Mouse (Mus musculus) adipocyte (in vitro differentiated cells): ENCODE measurements around the gene Adtrp.
A peak's percentile ranks its signal among the peaks of the same experiment; 100 is the strongest.

ENCODE experiments used
- DNase-seq: peaks from one replicate; pipeline ENCODE4 v3.0.0-alpha.2; 2016; ENCODE audit warnings: low spot score

Adtrp gene

GRCm38 (mm10) chr13:41847516-41848126 is at the start of gene Adtrp:
Gene Adtrp (minus strand): TSS chr13:41847684.
- DNase-seq: no peak

- DNase-seq: no peak
Observed at GRCm38 (mm10) chr13:41892016-41892415, 44.5 kb upstream of the Adtrp start.

DNA sequence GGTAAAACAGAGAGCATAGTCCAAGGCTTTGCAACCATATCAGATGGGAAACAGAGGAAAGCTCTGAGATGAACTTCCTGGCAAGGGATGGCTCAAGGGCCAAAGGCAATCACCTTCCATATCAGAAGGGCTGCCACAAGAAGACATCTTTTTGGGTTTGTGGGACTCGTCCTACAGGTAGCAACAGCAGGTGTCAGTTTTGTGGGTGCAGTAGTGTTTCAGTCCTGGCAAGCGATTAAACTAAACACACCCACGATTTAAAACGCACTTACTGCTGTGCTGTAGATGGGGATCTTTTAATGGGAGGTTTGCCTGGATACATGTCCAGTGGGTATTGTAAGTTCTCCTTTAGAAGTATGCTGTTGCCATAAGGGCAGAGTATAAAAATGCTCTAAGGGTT is 43.1 kb upstream of the Adtrp start:
- no peak for DNase-seq

GRCm38 (mm10) chr13:41890111-41890600 is 42.7 kb upstream of the Adtrp start:
- peak; percentile 42 for DNase-seq

DNA sequence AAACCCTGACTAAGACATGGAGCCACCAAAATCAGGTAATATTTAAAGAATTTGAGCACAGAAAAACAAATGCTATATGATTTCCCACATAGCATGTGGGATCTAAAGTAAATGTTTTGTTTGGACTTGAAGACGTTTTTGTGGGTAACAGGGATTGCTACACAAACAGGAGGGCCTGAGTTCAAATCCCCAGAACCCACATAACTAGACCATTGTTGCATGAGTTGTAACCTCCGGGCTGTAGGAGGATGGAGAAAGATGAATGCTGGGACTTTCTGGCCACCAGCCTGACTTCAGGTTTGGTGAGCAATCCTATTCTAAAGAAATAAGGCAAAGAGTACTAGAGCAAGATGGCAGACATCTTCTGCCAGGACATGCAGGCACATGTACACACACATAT is 41.2 kb upstream of the Adtrp start:
- DNase-seq: no peak

DNA sequence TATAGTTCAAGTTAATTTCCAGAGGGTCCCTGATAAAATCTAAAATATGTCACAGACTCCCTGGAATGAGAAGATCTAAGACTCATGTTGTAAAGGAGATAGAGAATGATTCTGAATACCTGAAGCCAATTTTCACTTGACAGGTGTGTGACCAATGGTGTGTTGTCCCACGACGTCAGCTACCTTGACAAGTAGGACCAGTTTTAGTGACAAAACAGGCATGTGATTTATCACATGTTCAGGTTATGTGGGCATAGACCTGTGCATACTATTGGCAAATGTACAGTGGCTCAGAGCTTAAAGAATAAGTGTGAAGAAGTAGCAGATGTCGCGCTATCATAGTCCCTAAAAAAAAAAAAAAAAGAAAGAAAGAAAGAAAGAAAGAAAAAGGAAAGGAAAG is 38.6 kb upstream of the Adtrp start:
- no peak for DNase-seq

- no peak for DNase-seq
Observed at GRCm38 (mm10) chr13:41883665-41884291, 36.3 kb upstream of the Adtrp start.

DNA sequence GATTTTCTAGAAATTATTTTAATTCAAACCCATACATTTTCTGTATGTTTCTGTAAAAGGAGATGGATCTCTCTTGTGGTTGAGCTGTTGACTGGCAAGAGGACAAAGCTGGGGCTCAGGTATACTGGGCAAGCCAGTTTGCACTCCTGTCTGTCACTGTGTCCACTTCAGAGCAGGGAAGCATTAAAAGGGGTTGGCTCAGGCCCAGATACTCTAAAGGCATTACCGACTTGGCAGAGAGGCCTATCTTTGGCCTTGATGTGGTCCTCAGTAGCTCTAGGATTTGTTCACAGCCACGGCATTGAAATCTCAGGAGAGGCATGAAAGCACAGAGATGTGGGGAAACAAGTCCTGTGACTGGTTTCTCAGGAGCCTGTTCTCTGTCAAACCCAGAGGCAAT is 33.7 kb upstream of the Adtrp start:
- no peak for DNase-seq

- DNase-seq: no peak
Observed at GRCm38 (mm10) chr13:41880525-41880924, 33.0 kb upstream of the Adtrp start.

GRCm38 (mm10) chr13:41872686-41873085 is 25.2 kb upstream of the Adtrp start:
- no peak for DNase-seq

GRCm38 (mm10) chr13:41872161-41872562 is 24.7 kb upstream of the Adtrp start:
- no peak for DNase-seq

- DNase-seq: no peak
Observed at GRCm38 (mm10) chr13:41867533-41867932, 20.0 kb upstream of the Adtrp start.

- DNase-seq: peak; percentile 48
Observed at GRCm38 (mm10) chr13:41865575-41865974, 18.1 kb upstream of the Adtrp start.

DNA sequence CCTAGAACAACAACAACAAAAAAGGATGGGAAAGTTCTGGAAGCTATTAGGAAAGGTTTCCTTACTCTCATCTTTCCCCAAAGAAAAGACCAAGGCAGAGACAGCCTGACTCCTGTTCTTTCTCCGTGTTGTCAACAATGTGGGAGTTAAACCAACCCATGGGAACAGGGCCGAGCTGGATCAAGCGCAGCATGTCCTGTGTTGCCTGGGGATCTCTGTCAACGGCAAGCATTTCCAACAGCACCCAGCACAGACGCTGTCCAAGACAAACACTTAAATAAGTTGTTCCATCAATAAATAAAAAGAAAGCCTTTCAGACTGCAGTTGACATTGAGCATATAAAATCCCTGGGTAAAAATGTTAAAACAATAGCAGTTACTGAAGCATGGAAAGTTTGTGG is 17.6 kb upstream of the Adtrp start:
- peak; percentile 77 for DNase-seq

DNA sequence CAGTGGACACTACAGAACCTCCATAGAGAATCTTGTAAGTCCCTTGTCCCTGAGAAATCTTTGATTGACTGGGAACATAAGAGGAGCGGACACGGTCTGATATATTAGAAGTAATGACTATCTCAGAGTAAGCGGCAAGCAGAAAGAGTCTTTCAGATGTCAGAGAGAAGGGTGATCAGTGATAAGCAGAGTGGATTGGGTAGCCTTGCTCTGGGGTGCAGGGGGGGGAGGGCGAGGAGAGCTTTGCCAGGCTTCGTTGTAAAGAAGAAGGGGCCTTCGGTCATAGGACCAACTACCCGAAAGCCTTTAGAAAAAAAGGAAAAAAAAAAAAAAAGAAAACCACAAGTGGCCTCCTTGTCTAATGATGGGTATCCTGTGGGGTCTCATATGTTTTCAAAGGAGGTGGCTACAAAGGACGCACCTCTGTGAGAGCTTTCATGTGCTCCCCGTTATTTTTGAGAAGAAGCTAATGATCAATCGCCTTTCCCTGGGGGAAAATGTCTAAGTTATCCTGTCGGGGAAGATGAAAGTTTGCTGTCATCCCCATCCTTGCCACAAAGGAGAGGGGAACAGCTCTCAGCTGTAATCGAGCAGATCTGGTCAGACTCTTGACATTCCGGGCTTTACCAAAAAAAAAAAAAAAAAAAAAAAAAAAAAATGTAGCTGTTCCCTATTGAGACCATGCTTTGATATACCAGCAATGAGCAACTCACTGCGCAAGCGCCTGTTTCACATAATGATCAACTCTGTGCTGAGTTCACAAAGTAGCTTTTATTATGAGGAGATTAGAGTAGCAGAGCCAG is 13.3 kb upstream of the Adtrp start:
- DNase-seq: no peak

DNA sequence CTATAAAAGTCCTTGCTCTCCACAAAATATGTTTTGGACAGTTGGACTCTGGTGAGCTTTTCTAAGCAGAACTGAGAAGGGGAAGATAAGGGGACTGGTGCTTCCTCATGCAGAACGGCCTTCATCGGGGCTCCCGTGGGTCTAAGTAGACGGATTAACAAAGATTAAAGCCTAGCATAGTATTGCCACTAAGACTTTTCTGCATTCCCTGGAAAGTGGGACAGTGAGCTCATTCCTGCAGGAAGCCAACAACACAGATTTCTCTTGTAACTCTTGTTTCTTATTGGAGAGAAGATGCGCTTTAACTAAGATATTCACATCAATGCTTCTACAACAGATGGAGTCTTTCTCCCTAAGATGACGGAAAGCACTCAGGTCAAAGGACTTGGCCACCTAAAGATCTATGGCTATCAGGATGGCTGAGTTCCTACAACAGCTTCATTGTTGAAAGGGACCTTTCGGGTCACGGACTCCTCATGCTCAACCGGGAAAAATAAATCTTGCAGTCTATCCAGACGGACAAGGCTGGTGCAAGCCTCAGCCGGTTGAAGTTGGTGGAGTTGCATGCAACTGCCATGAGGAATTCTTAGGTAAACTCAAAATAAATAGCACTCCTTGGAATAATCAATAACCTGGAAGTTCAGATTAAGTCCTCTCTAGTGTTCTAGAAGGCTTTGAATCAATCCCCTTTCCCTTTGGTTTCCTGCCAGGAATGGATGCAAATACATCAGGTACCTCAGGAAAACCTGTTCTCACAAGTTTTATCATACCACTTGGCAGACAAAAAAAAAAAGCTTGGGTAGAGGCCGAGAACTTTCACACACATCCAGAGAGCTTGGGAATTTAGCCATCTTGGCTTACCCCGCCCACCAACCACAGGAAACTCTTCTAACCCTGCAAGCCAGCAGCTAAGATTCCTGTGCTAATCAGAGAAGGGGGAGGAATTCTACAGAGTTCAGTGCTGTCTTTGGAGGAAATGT is 8.0 kb upstream of the Adtrp start:
- DNase-seq: peak; percentile 86

- no peak for DNase-seq
Observed at GRCm38 (mm10) chr13:41850727-41851378, 3.4 kb upstream of the Adtrp start.

- peak; percentile 29 for DNase-seq
Observed at GRCm38 (mm10) chr13:41846516-41846915, 968 bp downstream of the Adtrp start.

DNA sequence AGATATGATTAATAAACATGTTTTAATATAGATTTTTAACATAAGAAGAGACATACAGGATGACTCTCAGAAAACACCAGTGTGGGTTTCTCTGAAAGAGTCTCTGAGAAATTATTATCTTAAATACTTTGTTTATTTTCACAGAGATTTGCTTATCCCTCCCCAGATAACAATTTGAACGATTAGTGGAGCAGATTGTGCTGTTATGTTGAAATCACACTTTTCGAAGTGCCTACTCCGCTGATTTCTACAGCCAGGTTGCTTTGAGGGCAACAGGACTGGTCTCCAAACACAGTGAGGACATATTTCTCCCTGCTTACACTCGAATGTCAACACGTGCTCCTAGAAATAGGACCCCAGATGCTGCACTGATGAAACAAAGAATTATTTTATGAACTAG is 2.5 kb downstream of the Adtrp start:
- DNase-seq: no peak

DNA sequence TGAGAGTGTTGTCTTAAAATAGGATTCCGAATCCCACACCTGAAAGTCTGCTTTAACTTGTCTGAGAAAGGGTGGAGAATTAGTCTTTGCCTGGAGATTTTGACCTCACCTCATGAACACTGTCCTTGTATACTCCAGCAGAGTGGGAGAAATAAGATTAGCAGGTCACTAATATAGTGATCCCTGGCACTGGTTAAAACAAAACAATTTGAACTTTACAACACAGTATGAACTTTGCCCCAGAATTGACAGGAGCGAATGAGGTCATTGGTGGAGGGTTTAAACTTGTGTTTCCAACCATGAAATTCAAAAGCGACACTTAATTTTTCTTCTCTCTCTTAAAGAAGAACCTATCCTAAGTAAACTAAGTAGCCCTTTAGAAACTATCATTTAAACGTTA is 3.4 kb downstream of the Adtrp start:
- no peak for DNase-seq

GRCm38 (mm10) chr13:41833614-41834139 is 13.8 kb downstream of the Adtrp start:
- no peak for DNase-seq
